20 mouse cellular contexts compared by ENCODE assay signal in the genomic region with DNA sequence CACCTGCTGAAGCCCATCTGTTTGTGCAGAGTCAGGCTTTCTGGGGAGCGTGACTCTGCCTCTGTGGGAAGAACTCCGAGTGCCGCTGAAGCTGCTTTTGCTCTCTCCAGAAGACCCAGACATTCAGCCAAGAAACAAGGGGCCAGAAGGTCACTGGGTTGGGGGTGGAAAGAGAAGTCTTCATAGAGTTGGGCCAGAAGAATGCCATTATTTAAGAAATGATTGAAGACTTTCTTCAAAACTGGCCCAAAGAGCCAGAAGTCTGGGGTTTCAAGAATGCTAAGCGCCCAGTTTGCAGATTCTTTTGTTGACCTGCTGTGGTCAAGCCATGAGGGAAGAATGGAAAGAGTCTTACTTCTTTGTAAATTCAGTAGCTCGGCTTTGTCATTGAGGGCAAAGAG. TPM values are rescaled to one million over a fixed set of nuclear protein-coding genes. Genes with fewer than 3 reads are reported as not detected.
DNase-seq lines count a peak whose midpoint lies in the region; ATAC-seq and TF ChIP-seq lines count a peak whose summit lies in the region.
"Had no signal": no experiment of that assay in that cellular context is flagged by ENCODE, and none has a peak within 500 bp of the region (broad histone marks: within the 10 kb centered on the region; RNA-seq: fewer than 3 reads in every experiment).

No protein-coding gene starts in this region.

- no peaks in the 10 kb centered on the region for H3K27me3 ChIP-seq in forebrain, embryonic 11.5 days (ENCODE audit: control insufficient read depth, insufficient read depth, low read length)
- H3K27me3 ChIP-seq in midbrain, embryonic 16.5 days (ENCODE audit: control insufficient read depth, insufficient read depth, low read depth, low read length): no peaks in the 10 kb centered on the region
- H3K27me3 ChIP-seq: heart, embryonic 12.5 days; hindbrain, embryonic 15.5 days had no signal

- no peak overlapping the region for H3K27ac ChIP-seq in forebrain, embryonic 11.5 days (ENCODE audit: low read depth, low read length)
- H3K27ac ChIP-seq in midbrain, embryonic 16.5 days (ENCODE audit: low read length): no peak overlapping the region
- H3K27ac ChIP-seq: hindbrain, embryonic 15.5 days had no signal

- no peak overlapping the region for H3K4me2 ChIP-seq in forebrain, embryonic 11.5 days (ENCODE audit: low read depth, low read length, severe bottlenecking)
- no peak overlapping the region for H3K4me2 ChIP-seq in midbrain, embryonic 16.5 days (ENCODE audit: low read length)
- H3K4me2 ChIP-seq: heart, embryonic 12.5 days; hindbrain, embryonic 15.5 days had no signal

- H3K4me1 ChIP-seq in lung, adult 2 months (ENCODE audit: control insufficient read depth, insufficient read depth, low read length): no peaks in the 10 kb centered on the region
- no peaks in the 10 kb centered on the region for H3K4me1 ChIP-seq in forebrain, embryonic 11.5 days (replicated peaks; ENCODE audit: control insufficient read depth, insufficient read depth, low read length)
- H3K4me1 ChIP-seq in midbrain, embryonic 16.5 days (ENCODE audit: control insufficient read depth, insufficient read depth, low read length): no peaks in the 10 kb centered on the region
- H3K4me1 ChIP-seq: heart, embryonic 12.5 days; hindbrain, embryonic 15.5 days; megakaryocyte, embryonic 14.5 days had no signal

- no peak for TF ChIP-seq CTCF in lung, adult 2 months (IDR thresholded peaks at IDR 0.05; ENCODE audit: insufficient read depth, low read length)

- DNase-seq in lung, adult 18-20 months: peak; percentile 40 to 47
- DNase-seq in lung, adult 2 months: no peak
- DNase-seq in adrenal gland, postnatal 36 days: peak; percentile 24 to 27
- peak; percentile 69 to 82 for DNase-seq in kidney, postnatal 25 days
- DNase-seq in lung, postnatal 36 days: peak; percentile 65
- DNase-seq in forebrain, embryonic 11.5 days (ENCODE audit: low spot score): no peak
- no peak for DNase-seq in thymus, postnatal 0 days (ENCODE audit: low spot score)
- DNase-seq: cerebellum, adult 11-12 months; cerebellum, postnatal 25 days; liver; liver, postnatal 0 days; spleen, adult 18-20 months; thymus, postnatal 4 days had no signal

- H3K9ac ChIP-seq in forebrain, embryonic 11.5 days (ENCODE audit: low read length): no peak overlapping the region
- H3K9ac ChIP-seq in midbrain, embryonic 16.5 days (ENCODE audit: low read depth, low read length): no peak overlapping the region
- H3K9ac ChIP-seq: heart, embryonic 12.5 days; hindbrain, embryonic 15.5 days; liver, postnatal 0 days had no signal

- H3K9me3 ChIP-seq in forebrain, embryonic 11.5 days (ENCODE audit: control insufficient read depth, low read length): no peaks in the 10 kb centered on the region
- H3K9me3 ChIP-seq in midbrain, embryonic 16.5 days (replicated peaks; ENCODE audit: control insufficient read depth, low read length, poor library complexity, severe bottlenecking): no peaks in the 10 kb centered on the region
- H3K9me3 ChIP-seq: heart, embryonic 12.5 days; hindbrain, embryonic 15.5 days; megakaryocyte, embryonic 14.5 days had no signal

- no peaks in the 10 kb centered on the region for H3K36me3 ChIP-seq in forebrain, embryonic 11.5 days (ENCODE audit: control insufficient read depth, insufficient read depth, low read length)
- H3K36me3 ChIP-seq in midbrain, embryonic 16.5 days (ENCODE audit: control insufficient read depth, insufficient read depth, low read length): no peaks in the 10 kb centered on the region
- H3K36me3 ChIP-seq: heart, embryonic 12.5 days; hindbrain, embryonic 15.5 days had no signal

- no peak for TF ChIP-seq POLR2A in lung, adult 2 months (IDR thresholded peaks at IDR 0.05; ENCODE audit: borderline replicate concordance, extremely low read depth, low read depth, low read length)

- ATAC-seq in forebrain, embryonic 11.5 days (replicated peaks; ENCODE audit: low FRiP score): no peak
- ATAC-seq in midbrain, embryonic 16.5 days: no peak
- ATAC-seq: forebrain, embryonic 14.5 days; intestine, postnatal 0 days; liver, postnatal 0 days had no signal

- no peak overlapping the region for H3K4me3 ChIP-seq in lung, adult 2 months (replicated peaks; ENCODE audit: extremely low read depth, low read depth, low read length)
- no peak overlapping the region for H3K4me3 ChIP-seq in forebrain, embryonic 11.5 days (ENCODE audit: low read depth, low read length)
- no peak overlapping the region for H3K4me3 ChIP-seq in midbrain, embryonic 16.5 days (ENCODE audit: low read depth, low read length)
- H3K4me3 ChIP-seq: heart, embryonic 12.5 days; hindbrain, embryonic 15.5 days; megakaryocyte, embryonic 14.5 days had no signal

- WGBS in lung, adult 2 months: 67% methylated on average over 5 of the region's 5 CpGs
- WGBS in forebrain, embryonic 11.5 days: 84% methylated on average over 5 of the region's 5 CpGs
- 80% methylated on average over 5 of the region's 5 CpGs for WGBS in midbrain, embryonic 16.5 days

RNA-seq across cellular contexts. Expression of gene Fbln5, which starts 25.6 kb away (rescaled TPM):
- polyA plus RNA-seq in lung, adult 2 months (2012; rRNA removed): 126 and 133 TPM in 2 replicates
- total RNA-seq in adrenal gland, postnatal 36 days (2021): 10 to 100 TPM; 67.9 to 72.8 TPM
- polyA plus RNA-seq in forebrain, embryonic 11.5 days (2014; fragmentation: Nextera tagmentation; extraction: Ambion mirVana): 9.2 and 12.2 TPM in 2 replicates
- polyA plus RNA-seq in thymus, postnatal 0 days (2015; fragmentation: Nextera tagmentation; extraction: Ambion mirVana): 22.5 and 30.4 TPM in 2 replicates
- 10.3 and 11.7 TPM in 2 replicates for polyA plus RNA-seq in midbrain, embryonic 16.5 days (2015; fragmentation: Nextera tagmentation; extraction: Ambion mirVana)
- total RNA-seq: MEL had no signal

Comparison
In these comparisons a context has a peak if more than half of its experiments do, and no peak if none do; other contexts are left out.
1. DNase-seq: peak in lung, adult 18-20 months (2 of 2), adrenal gland, postnatal 36 days (2 of 2), kidney, postnatal 25 days (2 of 2) and lung, postnatal 36 days (single experiment); none in lung, adult 2 months (single experiment), forebrain, embryonic 11.5 days (single experiment) and thymus, postnatal 0 days (single experiment).